Mouse (Mus musculus): Measurements from ENCODE around the gene Grid2.

Grid2 gene

GRCm38 (mm10) chr6:64398413-64399098 is 1142.9 kb downstream of the Grid2 start:
- no peak for DNase-seq

DNA sequence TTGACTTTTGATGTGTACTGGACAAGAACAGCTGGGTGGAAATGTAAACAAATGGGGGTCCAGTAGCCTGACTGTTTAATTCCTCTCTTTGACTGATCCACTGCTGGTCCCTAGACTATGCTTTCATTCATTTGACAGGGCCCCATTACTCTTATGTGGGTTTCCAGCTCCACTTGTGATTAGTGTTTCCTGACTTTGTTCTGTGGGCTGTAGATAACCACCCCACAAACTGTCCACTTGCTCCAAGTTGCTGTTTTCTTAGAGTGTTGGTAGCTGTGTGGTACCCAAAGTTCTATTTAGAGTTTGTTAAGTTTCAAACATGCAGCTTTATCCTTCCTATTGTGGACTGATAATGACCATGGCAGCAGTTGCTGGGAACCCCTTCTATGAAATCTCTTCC is 1172.0 kb downstream of the Grid2 start:
- no peak for DNase-seq

GRCm38 (mm10) chr6:64428898-64429297 is 1173.2 kb downstream of the Grid2 start:
- DNase-seq, result no peak

- no peak for DNase-seq
These were observed 1192.5 kb downstream of the Grid2 start for GRCm38 (mm10) chr6:64448127-64448526.

DNA sequence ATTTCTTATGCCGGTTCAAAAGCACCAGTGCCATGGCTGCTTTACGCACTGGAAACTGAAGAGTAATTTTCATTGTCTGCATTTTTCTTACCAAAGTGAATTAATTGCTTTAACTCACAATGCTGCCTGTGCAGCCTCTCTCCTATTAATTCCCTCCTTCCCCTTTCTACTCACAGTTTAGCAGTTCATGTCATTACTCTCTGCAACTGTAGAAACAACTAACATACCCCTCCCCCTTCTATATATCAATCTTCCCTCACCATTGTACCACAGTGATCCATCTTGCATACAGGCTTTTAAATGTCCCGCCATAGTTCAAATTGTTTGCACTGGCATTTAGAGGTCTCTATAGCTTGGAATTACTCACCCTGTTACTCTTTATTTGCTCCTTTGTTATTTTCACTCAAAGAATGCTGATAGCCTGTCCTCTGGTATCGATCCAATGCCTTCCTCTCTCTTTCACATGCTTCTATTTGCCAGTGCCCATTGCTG is 1193.2 kb downstream of the Grid2 start:
- no peak for DNase-seq

DNA sequence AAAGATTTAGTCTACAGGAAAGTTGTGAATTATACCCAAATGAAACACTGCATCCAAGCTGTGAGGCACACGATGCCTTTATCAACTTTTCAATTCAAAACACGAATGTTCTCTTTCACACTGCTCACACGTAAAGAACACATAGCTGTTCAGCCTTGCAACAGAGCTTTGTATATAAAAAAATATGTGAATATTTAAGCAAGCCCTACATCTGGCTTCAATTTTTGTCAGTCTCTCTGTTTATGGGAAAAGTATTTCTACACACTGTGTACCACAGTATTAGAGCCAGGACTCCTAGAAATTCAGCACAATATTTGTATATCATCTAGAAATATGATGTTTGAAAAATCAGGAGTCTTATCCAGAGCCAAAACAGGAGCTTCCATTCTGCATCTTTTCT is 1195.1 kb downstream of the Grid2 start:
- DNase-seq, result no peak

- DNase-seq, result no peak
These were observed 1224.2 kb downstream of the Grid2 start for GRCm38 (mm10) chr6:64479884-64480283.

DNA sequence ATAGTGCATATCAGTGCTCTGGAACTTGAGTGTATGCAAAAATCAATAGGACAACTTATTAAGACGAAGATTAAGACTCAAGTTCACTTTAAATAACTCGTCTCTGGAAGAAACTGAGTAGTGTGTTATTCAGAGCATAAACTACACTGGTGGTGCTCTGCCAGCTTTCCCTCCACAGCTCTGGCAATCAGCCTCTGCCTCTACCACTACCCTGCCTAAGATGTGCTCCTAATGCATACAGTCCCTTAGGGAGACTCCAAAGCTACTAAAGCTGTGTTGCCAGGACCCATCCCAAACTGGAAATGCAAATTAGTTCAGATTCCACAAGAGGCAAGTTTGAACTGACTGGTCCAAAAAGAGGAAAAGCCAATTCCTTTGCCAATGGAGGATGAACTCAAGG is 1224.9 kb downstream of the Grid2 start:
- DNase-seq, result no peak

GRCm38 (mm10) chr6:64490313-64491067 is 1234.8 kb downstream of the Grid2 start:
- DNase-seq, result no peak

GRCm38 (mm10) chr6:64504394-64504793 is 1248.7 kb downstream of the Grid2 start:
- DNase-seq, result no peak

DNA sequence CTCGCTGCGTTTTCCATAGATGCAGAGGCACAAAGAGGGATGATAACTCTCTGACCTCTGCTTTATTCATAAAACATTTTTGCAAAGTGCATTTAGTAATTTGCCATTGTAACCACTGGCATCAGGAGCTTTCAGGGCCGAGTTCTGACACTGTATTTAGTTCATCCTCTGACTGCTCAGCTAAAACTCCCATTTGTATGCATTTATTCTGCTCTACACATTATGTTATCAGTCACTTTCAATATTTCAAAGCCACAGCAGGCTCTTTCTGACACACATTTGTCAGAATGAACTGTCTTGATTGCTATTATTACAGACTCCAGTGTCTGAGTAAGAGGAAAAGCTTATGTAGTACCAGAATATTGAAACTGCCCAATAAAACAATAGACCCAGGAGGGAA is 1286.5 kb downstream of the Grid2 start:
- DNase-seq, result no peak

DNA sequence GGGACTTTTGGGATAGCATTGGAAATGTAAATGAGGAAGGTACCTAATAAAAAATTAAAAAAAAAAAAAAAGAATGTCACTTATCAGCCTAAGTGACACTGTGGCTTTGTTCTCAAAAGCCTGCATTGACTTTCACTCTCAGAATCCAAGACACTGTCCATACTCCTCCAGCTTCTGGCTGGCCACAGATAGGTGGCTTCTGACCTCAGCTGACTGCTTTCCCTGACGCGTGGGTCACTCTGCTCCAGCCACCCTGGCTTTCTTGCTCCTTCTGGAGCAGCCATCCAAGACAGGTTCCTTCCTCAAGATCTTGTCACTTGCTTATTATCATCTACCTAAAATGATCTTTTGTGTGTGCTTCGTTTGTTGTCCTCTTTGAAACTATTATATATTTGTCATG is 1298.0 kb downstream of the Grid2 start:
- no peak for DNase-seq

GRCm38 (mm10) chr6:64555220-64555619 is 1299.5 kb downstream of the Grid2 start:
- DNase-seq, result no peak

DNA sequence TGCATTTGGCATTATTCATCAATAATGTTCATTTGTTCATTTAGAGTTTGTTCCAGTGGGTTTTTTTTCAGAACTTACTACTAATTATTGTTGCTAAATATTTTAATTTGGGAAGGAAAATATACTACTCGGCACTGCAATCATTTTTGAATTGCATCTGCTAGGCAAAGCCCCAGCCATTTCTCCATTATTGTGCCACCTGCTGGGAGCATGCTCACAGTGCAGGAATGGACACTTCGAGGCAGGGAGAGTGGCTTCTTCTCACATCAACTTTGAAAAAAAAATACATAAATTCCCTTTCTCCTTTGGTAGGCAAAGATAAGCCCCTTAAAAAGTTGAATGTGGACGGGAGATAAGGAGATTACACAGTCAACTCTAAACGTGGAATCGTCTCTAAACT is 1312.9 kb downstream of the Grid2 start:
- peak; percentile 52 for DNase-seq

GRCm38 (mm10) chr6:64581338-64581737 is 1325.7 kb downstream of the Grid2 start:
- no peak for DNase-seq

DNA sequence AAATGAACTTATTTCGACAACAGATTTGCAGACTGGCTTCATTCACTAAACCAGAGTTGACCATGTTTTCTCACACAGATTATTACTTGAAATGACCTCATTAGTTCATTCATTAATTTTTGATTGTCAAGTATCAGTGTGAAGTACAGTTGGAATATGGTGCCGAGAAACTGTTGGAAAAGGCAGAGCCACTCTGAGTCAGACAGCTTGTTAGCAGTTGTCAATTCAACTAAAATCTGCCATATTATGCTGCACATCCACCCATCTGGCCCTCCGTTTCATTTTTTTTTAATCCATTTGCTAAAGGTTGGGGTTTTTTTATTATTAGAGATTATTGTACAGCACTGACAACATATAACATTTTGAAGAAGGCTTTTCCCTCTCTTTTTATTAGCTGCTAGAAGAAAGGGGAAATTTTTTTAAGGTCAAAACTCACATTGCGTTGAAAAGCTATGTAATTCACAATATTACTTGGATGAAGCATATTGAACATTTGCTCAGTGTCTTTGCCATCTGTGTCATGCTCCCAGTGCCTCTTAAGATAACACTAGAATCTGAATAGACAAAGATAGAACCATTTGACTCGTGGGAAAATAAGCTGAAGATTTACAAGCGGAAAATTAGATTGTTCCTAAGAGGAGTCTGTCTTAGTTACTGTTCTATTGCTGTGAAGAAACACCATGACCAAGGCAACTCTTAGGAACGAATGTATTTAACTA is 1333.0 kb downstream of the Grid2 start:
- DNase-seq, result no peak

DNA sequence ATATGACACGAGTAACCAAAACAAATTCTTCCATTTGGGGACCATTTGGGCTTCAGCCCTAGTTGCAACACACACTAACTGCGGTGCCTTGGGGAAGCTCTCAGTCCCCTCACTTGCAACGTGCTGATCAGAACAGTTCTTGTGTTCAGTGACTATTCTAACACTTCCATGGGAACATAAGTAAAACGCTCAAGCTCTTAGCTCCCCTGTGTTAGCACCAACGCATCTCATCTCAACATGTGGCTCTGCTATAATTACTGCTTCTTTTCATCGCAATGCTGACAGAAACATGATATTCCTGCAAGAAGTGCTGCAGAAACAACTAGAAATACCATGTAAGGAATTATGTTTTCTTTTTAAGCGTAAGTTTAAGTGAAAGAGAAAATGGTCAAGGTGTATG is 1340.6 kb downstream of the Grid2 start:
- DNase-seq, result no peak

- DNase-seq, result no peak
These were observed 1341.2 kb downstream of the Grid2 start for GRCm38 (mm10) chr6:64596835-64597234.

DNA sequence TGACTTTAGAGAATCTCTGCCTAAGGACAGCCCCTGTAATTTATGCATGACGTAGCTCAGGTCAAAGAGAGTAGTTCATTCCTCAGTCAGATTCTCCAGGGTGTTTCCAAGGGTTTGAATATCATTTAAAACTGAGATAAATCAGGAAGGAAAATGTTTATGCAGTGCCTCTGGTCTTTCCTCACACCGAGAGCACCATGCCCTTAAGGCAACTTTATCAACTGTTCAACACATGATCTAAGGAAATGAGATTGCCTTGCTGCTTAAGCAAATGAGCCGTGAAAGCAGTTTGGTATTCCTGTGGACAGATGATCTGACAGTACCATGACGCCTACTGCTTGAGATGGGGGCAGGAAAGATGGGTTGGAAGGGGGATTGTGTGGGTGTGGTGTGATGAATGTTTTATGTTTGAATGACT is 1342.5 kb downstream of the Grid2 start:
- no peak for DNase-seq

- no peak for DNase-seq
These were observed 1350.1 kb downstream of the Grid2 start for GRCm38 (mm10) chr6:64605753-64606152.

GRCm38 (mm10) chr6:64607041-64607440 is 1351.4 kb downstream of the Grid2 start:
- no peak for DNase-seq

- peak; percentile 13 for DNase-seq
These were observed 1352.3 kb downstream of the Grid2 start for GRCm38 (mm10) chr6:64607942-64608341.

DNA sequence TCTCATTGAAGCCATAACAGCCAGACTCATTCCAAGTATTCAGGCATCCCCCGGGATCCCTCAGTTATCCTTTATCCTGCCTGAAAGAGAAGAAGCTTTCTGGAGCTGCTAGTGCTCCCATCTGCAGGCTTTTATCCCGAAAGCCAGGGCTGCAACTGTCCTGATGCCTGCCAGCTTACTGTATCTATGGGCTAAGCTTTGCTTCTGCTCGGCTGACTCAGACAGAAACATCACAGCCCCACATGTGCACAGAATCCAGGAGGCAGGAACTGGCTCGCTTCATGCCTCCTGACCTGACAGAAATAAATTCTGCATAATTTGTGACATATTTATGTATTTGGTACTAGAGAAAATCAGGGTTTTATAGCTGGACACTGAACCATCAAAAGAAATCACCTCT is 1361.2 kb downstream of the Grid2 start:
- no peak for DNase-seq

Data from right cerebral cortex, postnatal 4 days (tissue).